Mouse (Mus musculus) hindbrain, embryonic 16.5 days (tissue): Measurements from ENCODE around the gene Taf6l. TPM values are rescaled to one million over a fixed set of nuclear protein-coding genes. Genes with fewer than 3 reads are reported as not detected.
A peak's percentile ranks its signal among the peaks of the same experiment; 100 is the strongest.

Experiments used
- ATAC-seq: fragments of 200-750 bp; cut with Nextera tagmentation; 2 replicates; pipeline ENCODE4 v1.8.0; 2017; ENCODE audit warnings: moderate TSS enrichment, moderate library complexity
- H3K27ac ChIP-seq: fragments of 300-500 bp; sonication (generic); 2 replicates; pipeline ENCODE4 v1.5.1; 2014; ENCODE audit warnings: low read depth, mild to moderate bottlenecking, control low read depth, low read length, moderate library complexity
- H3K27me3 ChIP-seq: fragments of 300-500 bp; sonication (generic); replicated peaks from 2 replicates; pipeline ENCODE4 v1.6.1; 2014; ENCODE audit warnings: low read length; ENCODE audit not compliant: control insufficient read depth, insufficient read depth
- H3K36me3 ChIP-seq: fragments of 300-500 bp; sonication (generic); 2 replicates; pipeline ENCODE4 v1.6.1; 2014; ENCODE audit warnings: mild to moderate bottlenecking, low read length, moderate library complexity, mixed read lengths; ENCODE audit not compliant: control insufficient read depth, insufficient read depth
- H3K4me1 ChIP-seq: fragments of 300-500 bp; sonication (generic); 2 replicates; pipeline ENCODE4 v1.6.1; 2014; ENCODE audit warnings: low read depth, low read length; ENCODE audit not compliant: control insufficient read depth, insufficient read depth
- H3K4me2 ChIP-seq: fragments of 300-500 bp; sonication (generic); 2 replicates; pipeline ENCODE4 v1.6.1; 2014; ENCODE audit warnings: mild to moderate bottlenecking, low read length, control low read depth, moderate library complexity
- H3K4me3 ChIP-seq: fragments of 300-500 bp; sonication (generic); 2 replicates; pipeline ENCODE4 v1.5.1; 2014; ENCODE audit warnings: mild to moderate bottlenecking, low read length, control low read depth, moderate library complexity
- H3K9ac ChIP-seq: fragments of 300-500 bp; sonication (generic); 2 replicates; pipeline ENCODE4 v1.6.1; 2014; ENCODE audit warnings: low read depth, mild to moderate bottlenecking, control low read depth, low read length, moderate library complexity
- H3K9me3 ChIP-seq: fragments of 300-500 bp; sonication (generic); 2 replicates; pipeline ENCODE4 v1.6.1; 2014; ENCODE audit warnings: mild to moderate bottlenecking, low read length, moderate library complexity; ENCODE audit not compliant: control insufficient read depth
- WGBS: fragments of 180-500 bp; shearing (Covaris S2); extraction: QIAGEN DNeasy Blood & Tissue Kit; methylation state at CpG from one replicate; pipeline ENCODE4 v1.1.7; 2014; 5-methylcytosine and 5-hydroxymethylcytosine counted together
- polyA plus RNA-seq: library from polyadenylated mRNA; unstranded; fragments of >200 nt; fragmentation: Nextera tagmentation; extraction: Ambion mirVana; gene quantifications from 2 replicates; pipeline ENCODE4 v1.2.1, GENCODE M21; 2015

Gene Taf6l
- polyA plus RNA-seq, 1 experiment from 2014 or later, result 33.1 TPM

DNA sequence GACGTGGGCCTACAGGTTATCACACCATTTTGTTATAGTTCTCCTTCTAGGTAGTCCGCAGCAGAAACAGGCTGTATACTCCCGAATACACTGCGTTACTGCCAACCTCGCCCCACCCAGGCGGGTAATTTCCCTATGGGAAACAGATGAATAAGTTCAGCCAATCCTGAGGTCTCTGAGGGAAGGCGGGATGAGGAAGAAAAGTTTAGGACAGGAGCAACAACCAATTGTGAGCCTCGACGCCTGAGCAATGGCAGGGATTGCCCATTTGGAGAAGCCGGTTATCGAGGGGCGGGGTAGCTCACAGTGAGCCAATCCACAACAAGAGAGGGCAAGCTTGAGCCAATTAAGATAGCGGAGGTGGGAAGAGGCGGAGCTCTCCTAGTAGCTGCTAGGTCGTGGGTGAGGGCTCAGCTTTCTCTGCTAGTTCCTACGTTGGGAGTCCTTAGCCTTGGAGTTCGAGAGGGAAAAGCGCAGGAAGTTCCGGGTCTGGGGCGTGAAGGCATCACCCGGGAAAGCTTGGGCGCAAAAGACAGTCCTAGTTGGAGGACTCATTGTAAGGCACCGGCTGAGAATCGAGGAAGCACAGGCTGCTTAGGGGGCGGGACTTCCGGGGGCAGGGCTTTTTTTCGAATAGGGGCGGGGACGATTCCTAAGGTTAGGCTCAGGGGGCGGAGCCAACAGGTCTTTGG lies 16.1 kb upstream of the Taf6l start, which contains the start of gene Zbtb3:
Gene Zbtb3 (plus strand): TSS at position 426 of the 692 bp plus-strand sequence.
- no peaks in the 10 kb centered on the region for H3K27me3 ChIP-seq
- H3K36me3 ChIP-seq, result peaks cover 10% of the 10 kb centered on the region; the same call in 1 of the 2 replicates
- peak within 1 kb of the TSS; percentile 84 for H3K4me2 ChIP-seq
- H3K9ac ChIP-seq, result peak within 1 kb of the TSS; percentile 69
- peak within 1 kb of the TSS; percentile 90 for H3K27ac ChIP-seq
- WGBS, result 0% methylated on average over 30 of the region's 30 CpGs
- H3K4me1 ChIP-seq, result peaks cover 20% of the 10 kb centered on the region
- ATAC-seq, result peak; percentile 98
- no peaks in the 10 kb centered on the region for H3K9me3 ChIP-seq
- peak within 1 kb of the TSS; percentile 64 for H3K4me3 ChIP-seq

DNA sequence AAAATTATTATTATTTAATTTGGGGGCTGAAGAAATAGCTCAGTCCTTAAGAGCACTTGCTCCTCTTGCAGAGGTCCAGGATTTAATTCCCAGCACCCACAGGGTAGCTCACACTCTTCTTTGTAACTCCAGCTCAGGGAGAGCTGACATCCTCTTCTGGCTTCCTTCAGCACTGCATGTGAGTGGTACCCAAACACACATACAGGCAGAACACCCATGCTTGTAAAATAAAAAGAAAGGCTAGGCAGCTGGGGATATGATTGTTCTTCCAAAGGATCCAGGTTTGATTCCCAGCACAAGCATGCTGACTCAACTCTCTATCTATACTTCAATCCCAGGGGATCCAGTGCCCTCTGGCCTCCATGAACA lies 12.7 kb upstream of the Taf6l start:
- H3K4me3 ChIP-seq, result no peak overlapping the region
- H3K9ac ChIP-seq, result no peak overlapping the region; the same call in 1 of the 2 replicates
- no peak overlapping the region for H3K27ac ChIP-seq

DNA sequence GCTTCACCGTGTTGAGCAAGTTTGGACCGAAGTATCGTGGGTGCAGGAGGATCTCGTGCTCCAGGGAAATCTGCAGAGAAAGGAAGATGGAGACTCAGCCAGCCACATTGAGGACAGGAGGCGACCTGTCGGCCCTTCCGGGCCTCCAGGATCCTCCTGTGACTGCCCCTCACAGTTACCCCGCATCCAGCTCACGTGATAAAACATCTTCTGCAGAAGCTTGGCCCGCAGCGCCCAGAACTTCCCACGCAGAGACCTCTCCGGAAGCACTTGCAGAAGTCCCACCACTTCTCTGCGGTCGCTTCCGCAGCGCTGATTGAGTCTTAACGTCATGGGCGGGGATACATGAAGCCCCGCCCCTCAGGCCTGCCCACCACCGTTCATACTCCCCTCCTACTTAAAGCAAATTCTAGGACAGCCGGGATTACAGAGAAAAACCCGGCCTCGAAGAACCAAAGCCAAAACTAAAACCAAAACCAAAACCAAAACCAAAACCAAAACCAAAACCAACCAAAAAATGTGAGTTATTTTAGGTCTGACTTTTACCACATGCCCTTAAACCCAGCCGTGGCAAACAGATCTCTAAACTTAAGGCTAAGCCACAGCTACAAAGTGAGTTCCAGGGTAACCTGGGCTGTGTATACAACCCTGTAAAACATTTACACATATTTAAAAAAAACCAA lies 12.2 kb upstream of the Taf6l start, which contains the start of gene Polr2g:
Gene Polr2g (minus strand): TSS at position 314 of the 683 bp plus-strand sequence.
- Histone ChIP-seq H3K9me3 (no peaks in the 10 kb centered on the region), H3K27me3 (no peaks in the 10 kb centered on the region), H3K4me1 (peaks cover 18% of the 10 kb centered on the region), H3K4me3 (peak within 1 kb of the TSS; percentile 88), H3K9ac (peak within 1 kb of the TSS; percentile 82), H3K4me2 (peak within 1 kb of the TSS; percentile 91), H3K27ac (peak within 1 kb of the TSS; percentile 78), H3K36me3 (peaks cover 15% of the 10 kb centered on the region)
- 1% methylated on average over 25 of the region's 25 CpGs for WGBS
- ATAC-seq, result peak; percentile 79

More for the DNA sequence above, 12.7 kb upstream of the Taf6l start:
- H3K27me3 ChIP-seq, result no peaks in the 10 kb centered on the region
- H3K4me2 ChIP-seq, result peak overlapping the region; percentile 91
- H3K36me3 ChIP-seq, result peaks cover 11% of the 10 kb centered on the region
- no peak for ATAC-seq
- no peaks in the 10 kb centered on the region for H3K9me3 ChIP-seq
- H3K4me1 ChIP-seq, result peaks cover 22% of the 10 kb centered on the region

DNA sequence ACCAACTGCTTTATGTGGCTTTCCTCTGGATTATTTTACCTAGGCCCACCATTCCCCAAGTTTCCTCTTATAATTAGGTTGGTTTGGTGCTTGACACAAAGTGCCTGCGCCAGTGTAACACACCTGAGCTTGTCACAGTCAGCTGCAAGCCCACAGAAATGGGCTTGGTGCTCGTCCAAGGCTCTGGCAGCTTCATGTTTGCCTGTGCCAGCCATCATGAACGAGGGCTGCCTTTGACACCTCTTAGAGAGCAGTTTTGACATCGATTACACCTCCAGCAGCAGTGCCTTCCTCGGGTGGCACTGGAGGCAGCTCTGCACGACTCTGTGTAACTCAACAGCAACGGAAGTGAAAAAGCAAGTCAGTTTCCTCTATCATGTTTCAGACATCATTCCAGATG lies 4.0 kb upstream of the Taf6l start:
- no peak overlapping the region for H3K4me2 ChIP-seq
- H3K27me3 ChIP-seq, result no peaks in the 10 kb centered on the region
- H3K4me3 ChIP-seq, result no peak overlapping the region
- no peaks in the 10 kb centered on the region for H3K9me3 ChIP-seq
- no peak overlapping the region for H3K9ac ChIP-seq
- WGBS, result 90% methylated on average over 7 of the region's 7 CpGs
- H3K27ac ChIP-seq, result no peak overlapping the region
- H3K36me3 ChIP-seq, result peaks cover 18% of the 10 kb centered on the region
- no peak for ATAC-seq
- H3K4me1 ChIP-seq, result peaks cover 12% of the 10 kb centered on the region

DNA sequence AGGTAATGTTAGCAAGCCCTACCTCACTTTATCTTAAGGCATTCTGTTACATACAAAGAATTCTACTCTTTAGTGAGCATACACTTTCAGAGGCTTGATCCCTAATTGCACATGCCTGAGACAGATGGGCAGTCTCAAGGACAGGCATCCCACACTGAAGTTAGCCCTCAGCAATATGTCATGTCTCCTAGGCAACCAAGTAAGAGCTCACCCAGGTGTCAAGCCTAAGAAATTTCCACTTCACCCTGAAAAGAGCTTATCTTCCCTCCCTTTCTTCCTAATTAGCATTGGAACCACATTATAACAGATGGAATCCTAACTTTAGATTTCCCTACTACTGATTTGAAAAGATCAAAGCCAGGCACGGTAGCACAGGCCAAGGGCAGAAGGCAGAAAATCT lies 3.0 kb upstream of the Taf6l start:
- Histone ChIP-seq H3K4me3 (no peak overlapping the region), H3K27ac (peak overlapping the region; percentile 55), H3K9me3 (no peaks in the 10 kb centered on the region), H3K4me2 (no peak overlapping the region), H3K4me1 (peaks cover 14% of the 10 kb centered on the region), H3K9ac (no peak overlapping the region), H3K36me3 (peaks cover 12% of the 10 kb centered on the region), H3K27me3 (no peaks in the 10 kb centered on the region)
- 38% methylated on average over 1 of the region's 1 CpGs for WGBS
- no peak for ATAC-seq

DNA sequence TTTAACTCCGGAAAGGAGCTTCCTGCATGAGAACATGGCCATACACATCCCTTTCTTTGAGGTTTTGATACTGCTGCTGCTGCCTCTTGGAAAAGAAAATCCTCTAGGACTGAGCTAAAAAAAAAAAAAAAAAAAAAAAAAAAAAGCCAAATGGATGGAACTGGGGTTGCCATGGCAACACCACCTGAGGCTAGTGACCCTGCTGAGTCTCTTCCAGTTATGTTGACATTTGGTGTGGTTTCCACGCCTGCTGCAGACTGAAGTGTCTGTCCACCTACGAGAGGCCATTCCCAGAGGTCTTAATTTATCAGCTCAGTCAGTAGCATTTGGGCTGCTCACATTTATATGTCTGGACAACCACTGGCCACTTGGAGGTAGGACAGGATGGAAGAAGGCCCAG lies 2.3 kb upstream of the Taf6l start:
- no peak for ATAC-seq
- peaks cover 7% of the 10 kb centered on the region for H3K36me3 ChIP-seq
- 22% methylated on average over 3 of the region's 3 CpGs for WGBS
- H3K27ac ChIP-seq, result peak overlapping the region; percentile 55; the same call in 1 of the 2 replicates
- H3K4me1 ChIP-seq, result peaks cover 14% of the 10 kb centered on the region
- no peaks in the 10 kb centered on the region for H3K27me3 ChIP-seq
- no peak overlapping the region for H3K4me2 ChIP-seq
- H3K9ac ChIP-seq, result 0 out of 2 replicates have a peak overlapping the region, but pooled peaks have one; percentile 9
- H3K9me3 ChIP-seq, result no peaks in the 10 kb centered on the region
- H3K4me3 ChIP-seq, result no peak overlapping the region

DNA sequence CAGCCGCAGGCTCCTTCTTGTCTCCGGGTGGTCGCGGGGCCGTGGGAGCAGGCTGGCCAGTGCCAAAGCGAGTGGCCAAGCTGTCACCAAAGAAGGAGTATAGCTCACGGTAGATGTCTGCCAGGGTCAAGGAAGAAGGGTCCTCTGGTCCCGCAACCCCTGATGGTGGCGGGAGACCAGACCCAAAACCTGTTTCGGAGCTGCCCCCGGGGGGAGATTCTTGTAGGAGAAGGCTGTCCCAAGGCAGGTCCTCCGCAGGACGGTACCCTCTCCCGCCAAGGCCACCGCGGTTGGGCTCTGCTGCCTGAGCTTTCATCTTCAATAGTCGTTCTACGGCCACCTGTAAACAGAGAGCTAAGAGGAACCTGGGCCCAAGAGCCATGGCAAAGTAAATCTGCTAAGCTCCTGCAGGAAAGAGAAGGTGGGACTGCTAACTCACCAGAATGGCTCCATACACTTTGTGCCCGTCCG lies 11.2 kb downstream of the Taf6l start:
- ATAC-seq, result no peak; the same call in 1 of the 2 replicates
- peaks cover 16% of the 10 kb centered on the region for H3K36me3 ChIP-seq
- H3K4me3 ChIP-seq, result peak overlapping the region; percentile 70
- H3K27ac ChIP-seq, result peak overlapping the region; percentile 97
- peak overlapping the region; percentile 93 for H3K9ac ChIP-seq
- peaks cover 30% of the 10 kb centered on the region for H3K4me1 ChIP-seq
- peak overlapping the region; percentile 99 for H3K4me2 ChIP-seq
- no peaks in the 10 kb centered on the region for H3K9me3 ChIP-seq
- H3K27me3 ChIP-seq, result no peaks in the 10 kb centered on the region
- WGBS, result 7% methylated on average over 20 of the region's 20 CpGs

DNA sequence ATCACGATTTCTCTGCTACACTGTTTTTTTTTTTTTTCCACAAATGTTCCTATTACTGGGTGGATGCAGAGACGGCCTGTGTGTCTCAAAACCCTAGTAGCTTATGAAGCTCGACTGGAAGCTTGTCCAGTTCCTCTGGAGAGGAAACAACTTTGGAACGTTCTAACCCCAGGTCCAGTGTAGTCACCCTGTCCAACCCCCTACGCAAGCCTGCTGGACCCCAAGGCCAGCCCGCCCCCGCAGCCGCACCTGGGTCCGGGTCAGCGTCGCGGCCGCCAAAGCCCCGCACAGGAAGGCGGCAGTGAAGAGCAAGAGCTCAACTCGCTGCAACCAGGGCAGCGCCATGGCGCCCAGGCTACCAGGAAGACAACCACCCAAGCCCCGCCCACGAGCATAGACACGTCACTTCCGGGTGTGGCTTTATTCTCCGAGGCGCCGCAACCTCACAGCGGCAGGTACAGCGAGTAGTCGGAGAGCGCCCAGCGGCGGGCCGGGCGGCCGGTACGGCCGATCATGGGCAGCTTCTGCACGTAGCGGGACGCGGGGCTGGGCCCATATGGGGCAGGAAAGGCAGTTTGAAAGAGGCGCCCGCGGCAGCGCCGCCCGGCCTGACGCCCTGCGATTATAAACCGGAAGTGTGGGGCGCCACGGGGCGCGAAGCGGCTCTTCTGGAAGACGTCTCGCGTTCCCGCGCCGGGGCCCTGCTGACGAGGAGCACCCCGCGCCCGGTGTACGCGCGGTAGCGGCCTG lies 12.0 kb downstream of the Taf6l start, which contains the start of gene Tmem179b:
Gene Tmem179b (minus strand): TSS at position 382 of the 750 bp plus-strand sequence.
- Histone ChIP-seq H3K27ac (peak within 1 kb of the TSS; percentile 97), H3K9me3 (no peaks in the 10 kb centered on the region), H3K4me2 (peak within 1 kb of the TSS; percentile 99), H3K9ac (peak within 1 kb of the TSS; percentile 93), H3K36me3 (peaks cover 18% of the 10 kb centered on the region), H3K27me3 (no peaks in the 10 kb centered on the region), H3K4me1 (peaks cover 30% of the 10 kb centered on the region), H3K4me3 (peak within 1 kb of the TSS; percentile 70)
- ATAC-seq, result peak; percentile 94
- WGBS, result under 1% methylated on average over 68 of the region's 68 CpGs
